Mouse (Mus musculus): ENCODE results near the gene Nae1.
A peak's percentile ranks its signal among the peaks of the same experiment; 100 is the strongest.
"Not testable (repeated sequence)": the region's sequence is repeated elsewhere in the genome, so short reads cannot be mapped to it uniquely, and the experiment has no call there.

The Nae1 gene

DNA sequence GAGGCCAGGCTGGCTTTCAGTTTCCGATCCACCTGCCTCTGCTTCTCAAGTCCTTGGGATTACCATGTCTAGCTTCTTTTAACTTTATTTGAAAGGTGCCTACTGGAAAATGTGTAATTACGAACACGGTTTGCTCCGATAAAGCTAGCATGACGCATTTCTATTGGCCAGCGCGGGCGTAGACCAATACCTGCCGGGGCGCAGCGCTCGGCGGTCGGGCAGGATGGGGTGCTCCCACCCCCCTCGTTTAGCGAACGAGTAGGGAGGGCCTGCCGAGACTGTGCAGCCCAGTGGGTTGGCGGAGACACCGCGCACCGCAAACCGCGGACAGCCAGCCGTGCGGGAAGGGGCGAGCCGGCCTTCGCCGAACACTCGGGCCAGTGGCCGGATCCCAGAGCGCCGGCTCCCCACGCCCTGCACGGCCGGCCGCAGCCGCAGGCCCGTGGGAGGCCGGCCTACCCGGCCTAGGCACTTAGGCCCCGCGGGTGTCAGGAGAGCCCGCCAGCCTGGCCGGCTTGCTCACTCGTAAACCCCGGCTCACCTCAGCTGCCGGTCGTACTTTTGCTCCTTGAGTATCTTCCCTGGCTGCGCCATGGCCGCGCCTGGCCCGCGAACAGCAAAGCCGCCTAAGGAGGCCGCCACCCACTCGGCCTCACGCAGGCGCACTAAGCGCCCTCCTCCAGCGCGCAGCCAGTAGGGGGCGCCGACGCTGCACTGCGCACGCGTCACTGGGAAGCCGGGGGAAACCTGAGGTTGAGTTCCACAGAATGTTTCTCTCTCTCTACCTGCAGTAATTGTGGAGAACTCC lies at the start of gene Nae1, which contains the start of gene Car7:
Nae1 (minus strand) TSS at position 667 of the 808 bp plus-strand sequence.
Car7 (plus strand) TSS at position 719 of the 808 bp plus-strand sequence.
- peak; percentile 79 for DNase-seq (ENCODE audit: extremely low spot score, low read depth, low spot score)

DNA sequence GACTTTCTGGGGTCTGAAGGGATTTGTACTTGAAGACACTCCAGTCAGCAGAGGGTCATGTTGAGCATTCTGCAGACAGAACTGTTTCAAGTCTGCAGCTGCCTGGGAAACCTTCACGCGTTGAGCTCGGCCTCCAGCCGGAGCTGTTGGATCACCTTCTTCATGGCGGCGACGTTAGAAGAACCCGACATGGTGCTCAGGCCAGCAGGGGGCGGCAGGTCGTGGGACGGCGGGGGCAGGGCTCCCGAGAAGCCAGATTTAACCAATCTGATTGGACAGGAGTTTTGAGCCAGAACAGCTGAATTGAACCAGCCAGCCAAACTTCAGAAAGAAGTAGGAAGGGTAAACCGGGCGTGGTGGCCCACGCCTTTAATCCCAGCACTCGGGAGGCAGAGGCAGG lies 43.2 kb upstream of the Nae1 start:
- DNase-seq (ENCODE audit: extremely low spot score, low read depth, low spot score) = not testable (repeated sequence)

DNA sequence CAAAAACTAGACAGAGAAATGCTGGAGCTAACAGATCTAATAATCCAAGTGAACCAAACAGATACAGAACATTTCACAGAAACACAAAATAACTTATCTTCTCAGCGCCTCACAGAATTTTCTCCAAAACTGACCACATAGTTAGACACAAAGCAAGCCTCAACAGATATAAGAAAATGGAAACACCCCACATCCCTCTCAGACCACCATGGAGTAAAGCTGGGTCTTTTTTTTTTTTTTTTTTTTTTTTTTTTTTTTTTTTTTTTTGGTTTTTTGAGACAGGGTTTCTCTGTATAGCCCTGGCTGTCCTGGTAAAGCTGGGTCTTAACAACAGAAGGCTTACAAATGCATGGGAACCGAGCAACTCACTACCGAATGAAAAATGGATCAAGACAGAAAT lies 42.4 kb upstream of the Nae1 start:
- no peak for DNase-seq (ENCODE audit: extremely low spot score, low read depth, low spot score)

DNA sequence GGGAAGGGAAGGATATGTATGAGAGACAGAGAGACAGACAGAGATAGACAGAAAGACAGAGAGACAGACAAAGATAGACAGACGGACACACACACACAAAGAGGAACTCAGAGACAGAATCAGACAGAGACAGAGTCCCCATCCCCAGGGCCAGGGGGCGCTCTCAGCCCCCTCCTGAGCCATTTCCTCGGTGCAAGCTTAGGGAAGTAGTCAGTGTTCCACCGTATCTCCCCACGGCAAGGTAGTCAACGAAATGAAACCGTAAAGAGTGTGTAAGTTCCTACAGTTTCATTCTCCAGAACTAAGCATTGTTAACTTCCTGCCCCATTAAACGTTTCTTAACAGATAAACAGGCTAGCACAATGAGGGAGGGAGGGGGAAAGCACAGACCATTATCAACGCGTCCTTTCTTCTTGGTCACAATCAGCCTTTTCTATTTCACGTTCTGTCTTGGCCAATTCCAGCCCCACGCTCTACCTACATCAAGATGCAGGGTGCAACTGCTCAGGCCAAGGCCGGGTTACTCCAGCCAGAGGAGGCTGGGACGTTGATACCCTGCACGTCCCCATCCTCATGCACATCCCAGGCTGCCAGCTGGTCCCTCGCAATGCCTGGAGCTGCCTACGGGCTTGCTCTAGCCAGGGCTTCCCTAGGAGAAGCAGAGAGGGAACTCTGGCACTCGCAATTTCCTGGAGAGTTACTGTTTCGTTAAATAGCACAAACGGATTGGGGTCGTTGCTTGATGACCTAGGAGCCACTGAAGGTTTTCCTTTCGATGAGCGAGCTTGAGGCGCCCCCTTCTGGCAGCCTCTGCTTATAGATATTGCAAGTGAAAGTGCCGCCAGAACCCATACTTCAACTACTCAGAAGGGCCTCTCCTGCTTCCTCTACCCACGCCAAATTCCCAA lies 36.3 kb upstream of the Nae1 start:
- DNase-seq (ENCODE audit: extremely low spot score, low read depth, low spot score) = peak; percentile 73

DNA sequence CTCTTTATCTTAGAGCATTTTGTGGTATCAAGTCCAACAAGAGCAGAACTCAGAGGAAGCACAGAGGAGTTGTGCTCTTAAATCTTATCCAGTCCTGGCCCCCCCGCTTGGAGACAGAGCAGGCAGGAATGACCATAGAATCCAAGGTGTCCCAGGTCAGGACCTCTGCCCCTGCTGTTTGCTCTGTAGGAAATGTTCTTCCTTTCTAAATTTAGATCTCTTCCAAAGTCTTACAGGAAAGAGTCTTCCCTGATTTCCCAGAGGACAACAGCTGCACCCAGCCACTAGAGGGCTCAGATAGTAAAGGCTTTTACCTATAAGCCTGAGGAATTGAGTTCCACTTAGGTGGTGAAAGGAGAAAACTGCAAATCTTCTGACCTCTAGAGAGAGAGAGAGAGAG lies 35.1 kb upstream of the Nae1 start:
- no peak for DNase-seq (ENCODE audit: extremely low spot score, low read depth, low spot score)

DNA sequence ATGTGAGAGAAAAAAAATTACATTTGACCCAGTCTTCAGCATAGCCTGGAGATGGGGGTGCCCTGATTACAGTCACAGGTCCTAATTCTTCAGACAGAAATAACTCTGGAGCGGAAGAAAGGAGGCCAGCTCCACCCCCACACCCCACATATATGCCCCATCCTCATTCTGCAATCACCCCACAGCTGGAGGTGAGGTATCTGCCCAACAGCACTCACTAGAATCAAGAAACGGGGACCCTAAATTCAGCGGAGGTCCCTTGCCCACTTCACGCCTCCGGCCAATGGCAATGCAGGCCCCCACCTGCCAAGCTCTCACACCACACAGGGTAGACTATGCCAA lies 31.0 kb upstream of the Nae1 start:
- no peak for DNase-seq (ENCODE audit: extremely low spot score, low read depth, low spot score)

DNA sequence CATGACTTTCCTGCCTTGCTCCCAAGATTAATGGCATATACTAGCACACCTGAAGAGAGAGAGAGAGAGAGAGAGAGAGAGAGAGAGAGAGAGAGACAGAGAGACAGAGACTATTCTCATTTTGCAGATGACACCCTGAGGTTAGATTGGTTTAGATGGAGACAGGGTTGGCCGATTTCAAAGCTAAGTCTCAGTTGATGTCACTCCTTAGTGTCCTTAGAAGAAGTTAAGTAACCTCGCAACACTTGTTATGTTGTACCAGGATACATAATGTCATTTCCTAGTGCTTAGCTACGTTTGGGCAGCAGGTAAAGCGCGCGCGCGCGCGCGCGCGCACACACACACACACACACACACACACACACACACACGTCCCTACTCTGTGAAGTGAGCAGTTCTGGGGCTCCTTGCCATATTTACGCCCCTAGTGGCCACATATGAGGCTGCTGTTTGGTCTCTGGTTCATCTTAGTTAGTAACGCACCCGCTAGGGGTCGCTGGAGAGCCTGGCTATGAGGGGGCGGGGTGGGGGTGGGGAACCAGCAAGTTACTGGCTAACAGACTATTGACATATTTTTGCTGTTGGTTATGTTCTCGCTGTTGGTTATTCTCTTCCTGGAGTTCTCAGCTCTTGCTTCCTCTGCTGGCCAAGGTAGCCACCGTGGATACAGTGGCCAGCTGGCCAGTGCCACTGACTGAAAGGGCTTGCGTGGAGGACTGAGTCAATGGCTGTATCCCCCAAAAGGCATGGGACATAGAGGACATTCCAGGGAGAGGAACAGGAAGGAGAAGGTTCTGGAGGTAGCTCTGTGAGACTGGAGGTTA lies 30.4 kb upstream of the Nae1 start:
- DNase-seq (ENCODE audit: extremely low spot score, low read depth, low spot score) = peak; percentile 84

DNA sequence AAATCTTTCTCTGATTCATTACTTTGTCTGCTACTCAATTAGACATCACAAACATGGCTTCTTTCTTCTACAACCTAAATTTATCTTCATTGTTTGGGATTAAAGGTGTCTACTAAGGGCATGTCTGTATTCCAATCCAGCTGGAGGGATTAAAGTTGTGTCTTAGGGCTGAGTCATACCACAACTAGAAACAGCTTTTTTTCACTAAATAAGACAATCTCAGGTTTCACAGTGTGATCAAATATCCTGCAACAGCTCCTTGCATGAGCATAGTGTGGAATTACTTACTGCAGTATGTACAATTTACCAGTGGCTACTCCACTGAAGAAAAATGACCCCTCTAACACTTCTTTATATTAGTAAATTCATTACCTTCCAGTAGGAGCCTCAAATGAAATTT lies 26.3 kb upstream of the Nae1 start:
- no peak for DNase-seq (ENCODE audit: extremely low spot score, low read depth, low spot score)

DNA sequence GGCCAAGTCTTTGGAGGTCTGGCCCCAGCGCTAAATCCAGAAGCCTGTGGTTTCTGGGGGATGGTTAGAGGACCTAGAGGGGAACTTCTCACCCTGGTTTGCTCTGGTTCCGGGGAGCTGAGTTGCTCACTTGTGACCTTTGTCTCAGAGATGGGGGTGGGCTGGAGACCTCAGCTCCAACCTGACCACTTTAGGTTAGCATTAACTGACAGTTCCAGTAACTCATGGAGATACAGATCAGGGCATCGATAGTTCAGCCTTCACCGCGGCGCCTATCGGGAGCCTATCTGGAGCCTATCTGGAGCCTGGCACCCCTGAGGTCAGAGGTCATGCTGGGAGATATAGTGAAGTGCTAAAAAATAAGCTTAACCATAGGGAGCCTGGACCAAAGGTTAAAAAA lies 22.8 kb upstream of the Nae1 start:
- DNase-seq (ENCODE audit: extremely low spot score, low read depth, low spot score) = no peak

DNA sequence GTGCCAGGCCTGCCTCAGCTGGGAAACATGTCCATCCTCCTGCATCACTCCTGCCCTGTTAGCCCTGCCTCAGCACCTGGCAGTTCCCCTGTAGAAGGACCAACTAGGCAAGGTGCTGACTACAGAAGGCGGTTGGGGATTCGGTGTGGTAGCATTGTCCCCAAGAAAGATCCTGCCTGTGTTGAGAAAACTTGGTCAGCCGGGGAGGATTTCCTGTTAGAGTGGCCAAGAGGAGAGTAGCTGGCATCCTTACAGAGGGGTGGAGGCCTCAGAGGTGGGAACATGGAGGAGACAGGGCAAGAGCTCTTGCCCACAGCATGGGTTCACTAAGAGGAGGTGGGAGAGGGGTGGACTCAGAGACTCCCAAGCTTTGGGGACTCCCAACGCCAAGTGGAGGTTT lies 20.8 kb upstream of the Nae1 start:
- no peak for DNase-seq (ENCODE audit: extremely low spot score, low read depth, low spot score)

DNA sequence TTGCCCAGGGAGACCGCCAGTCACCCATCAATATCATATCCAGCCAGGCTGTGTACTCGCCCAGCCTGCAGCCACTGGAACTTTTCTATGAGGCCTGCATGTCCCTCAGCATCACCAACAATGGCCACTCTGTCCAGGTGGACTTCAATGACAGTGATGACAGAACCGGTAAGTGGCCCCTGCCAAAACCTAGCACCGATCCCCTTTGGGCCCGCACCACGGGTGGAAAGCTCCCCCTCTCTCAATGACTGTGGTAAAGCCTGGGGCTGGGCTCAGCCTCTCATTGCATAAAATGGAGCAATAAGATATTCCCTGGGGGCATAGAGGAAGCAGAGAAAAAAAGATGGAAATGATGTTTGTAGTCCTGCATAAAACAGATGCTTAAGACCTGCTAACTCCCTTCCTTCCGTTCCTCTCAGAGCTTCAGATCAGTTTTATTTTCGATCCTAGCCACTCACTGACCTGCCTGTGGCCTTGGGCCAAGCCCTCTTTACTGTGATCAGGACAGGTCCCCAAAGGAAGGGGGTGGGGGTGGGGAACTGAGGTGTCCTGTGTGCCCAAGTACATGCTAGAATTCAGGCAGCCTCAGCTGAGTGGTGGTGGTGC lies 9.1 kb upstream of the Nae1 start:
- no peak for DNase-seq (ENCODE audit: extremely low spot score, low read depth, low spot score)

DNA sequence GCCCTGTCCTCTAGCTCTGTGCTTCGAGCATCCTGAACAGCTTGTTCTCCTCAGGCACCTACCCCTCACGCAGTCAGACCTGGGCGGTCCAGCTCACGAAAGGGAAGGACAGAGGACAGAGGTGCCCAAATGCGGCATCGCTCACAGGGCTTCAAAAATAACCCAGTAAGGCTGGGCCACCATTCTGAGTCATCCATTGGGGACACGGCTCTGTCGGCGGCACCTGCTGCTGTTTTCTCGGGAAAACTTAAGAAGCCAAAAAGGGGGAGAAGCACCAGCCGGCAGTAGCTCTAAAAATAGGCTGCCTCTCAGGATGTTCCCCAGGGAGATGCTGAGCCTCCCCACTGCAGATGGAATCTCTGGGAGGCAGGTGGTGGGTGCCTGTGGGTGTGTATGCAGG lies 7.7 kb upstream of the Nae1 start:
- no peak for DNase-seq (ENCODE audit: extremely low spot score, low read depth, low spot score)

DNA sequence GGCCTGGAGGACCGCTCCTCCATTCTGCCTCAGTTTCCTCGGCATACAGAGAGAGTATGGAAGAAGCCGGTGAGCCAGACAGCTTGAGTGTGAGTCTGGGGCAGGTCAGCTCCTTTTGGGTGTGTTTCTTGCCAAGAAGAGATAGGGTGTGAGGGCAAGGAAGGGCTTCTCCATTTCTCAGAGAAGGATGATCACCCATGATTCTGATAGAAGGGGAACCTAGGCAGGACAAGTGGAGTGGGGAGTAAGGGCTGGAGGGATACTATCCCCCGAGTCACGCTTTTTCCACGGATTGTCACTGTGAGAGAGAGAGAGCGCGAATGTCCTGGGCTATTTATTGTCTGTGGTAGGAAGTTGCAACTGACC lies 7.1 kb upstream of the Nae1 start:
- no peak for DNase-seq (ENCODE audit: extremely low spot score, low read depth, low spot score)

DNA sequence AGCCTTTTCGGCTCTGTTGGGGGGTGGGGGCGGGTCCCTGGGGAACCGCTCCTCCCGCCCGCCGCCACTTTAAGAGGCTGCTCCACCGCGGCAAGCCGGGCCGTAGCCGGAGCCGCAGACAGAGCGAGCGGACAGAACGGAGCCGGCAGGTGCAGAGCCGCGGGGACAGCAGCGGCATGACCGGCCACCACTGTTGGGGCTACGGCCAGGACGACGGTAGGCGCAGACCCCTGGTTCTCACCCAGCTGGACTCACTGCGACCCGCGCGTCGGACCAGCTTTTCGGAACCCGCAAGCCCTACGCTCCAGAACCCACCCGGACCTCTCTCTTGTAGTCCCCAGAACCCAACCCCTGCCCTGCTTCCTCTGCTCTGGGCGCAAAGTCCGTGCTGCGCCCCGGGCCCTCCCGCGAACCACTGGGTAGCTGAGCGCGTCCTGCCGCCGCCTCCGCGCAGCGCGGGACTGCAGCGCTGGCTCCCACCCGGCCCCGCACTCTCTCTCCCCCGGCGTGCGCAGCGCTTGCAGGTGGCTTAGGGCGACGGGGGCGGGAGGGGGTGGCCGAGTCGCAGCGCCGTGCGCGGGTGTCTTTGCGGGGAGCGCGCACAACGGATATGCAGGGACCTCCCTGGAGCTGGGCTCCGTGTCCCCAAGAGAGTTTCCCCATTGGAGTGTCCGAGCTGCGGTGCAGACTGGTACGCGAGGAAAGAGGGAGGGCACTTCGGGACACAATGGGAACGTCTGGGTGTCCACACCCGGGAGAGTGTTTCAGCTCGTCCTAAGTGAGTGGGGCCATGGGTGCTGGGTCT lies 6.5 kb upstream of the Nae1 start:
- DNase-seq (ENCODE audit: extremely low spot score, low read depth, low spot score) = no peak

DNA sequence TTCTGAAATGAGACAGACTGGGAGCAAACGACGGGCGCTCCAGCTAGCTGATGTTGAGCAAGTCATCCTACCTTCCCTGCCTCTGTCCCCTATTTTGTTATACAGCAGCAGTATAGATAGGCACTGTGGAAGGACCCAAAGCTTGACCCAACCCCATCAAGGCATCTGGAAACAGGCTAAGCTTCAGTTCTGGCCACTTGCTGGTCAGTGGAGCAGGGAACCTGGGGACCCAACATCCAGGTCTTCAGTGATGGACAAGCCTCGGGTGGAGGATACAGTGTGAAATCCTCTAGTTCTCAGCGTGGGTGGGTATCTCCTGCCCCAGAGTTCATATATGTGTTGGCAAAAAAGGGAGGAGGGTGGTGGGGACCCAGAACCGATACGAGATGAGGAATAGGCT lies 5.8 kb upstream of the Nae1 start:
- DNase-seq (ENCODE audit: extremely low spot score, low read depth, low spot score) = no peak

DNA sequence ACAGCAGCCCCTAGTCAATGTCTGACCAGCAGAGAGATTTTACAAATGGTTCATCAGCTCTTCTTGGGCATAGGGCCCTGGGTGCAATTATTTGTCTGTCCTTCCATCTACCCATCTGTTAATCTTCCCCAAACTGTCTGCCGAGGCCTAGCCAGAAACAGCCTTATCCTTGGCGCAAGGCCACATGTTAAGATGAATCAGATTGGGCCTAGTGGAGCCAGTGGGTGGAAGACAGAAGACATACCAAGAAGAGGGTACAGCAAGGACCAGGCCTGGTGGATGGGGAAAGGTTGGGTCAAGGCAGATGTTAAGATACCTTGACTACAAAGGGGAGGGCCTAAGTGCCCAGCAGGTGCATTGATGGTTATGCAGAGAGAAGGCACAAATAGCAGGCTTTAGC lies 5.1 kb upstream of the Nae1 start:
- DNase-seq (ENCODE audit: extremely low spot score, low read depth, low spot score) = no peak

DNA sequence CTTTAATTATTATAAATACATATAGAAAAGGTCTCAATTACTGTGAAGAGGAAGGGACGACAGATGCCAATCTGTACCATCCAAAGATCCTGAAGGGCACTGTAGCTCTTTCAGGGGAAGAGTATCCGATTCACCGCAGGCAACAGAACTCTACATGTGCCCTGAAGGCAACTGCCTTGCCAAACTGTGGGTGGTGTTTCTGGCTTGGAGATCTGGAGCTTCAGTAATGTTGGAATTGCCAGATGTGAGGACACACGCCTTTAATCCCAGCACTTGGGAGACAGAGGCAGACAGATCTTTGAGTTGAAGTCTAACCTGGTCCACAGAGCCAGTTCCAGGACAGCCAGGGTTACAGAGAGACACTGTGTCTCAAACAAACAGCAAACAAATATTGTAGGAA lies 4.5 kb upstream of the Nae1 start:
- no peak for DNase-seq (ENCODE audit: extremely low spot score, low read depth, low spot score)

DNA sequence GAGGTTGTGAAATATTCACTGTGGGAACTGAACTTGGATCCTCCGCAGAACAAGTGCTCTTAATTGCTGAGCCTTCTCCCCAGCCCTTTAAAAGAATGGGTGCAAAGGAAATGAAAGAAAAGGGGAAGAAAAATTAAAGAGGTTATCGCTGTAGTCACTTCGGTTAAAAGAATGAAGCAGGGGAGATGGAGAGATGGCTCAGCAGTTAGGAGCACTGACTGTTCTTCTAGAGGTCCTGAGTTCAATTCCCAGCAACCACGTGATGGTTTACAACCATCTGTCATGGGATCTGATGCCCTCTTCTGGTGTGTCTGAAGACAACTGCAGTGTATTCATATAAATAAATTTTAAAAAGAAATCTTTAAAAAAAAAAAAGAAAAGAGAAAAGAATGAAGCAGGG lies 1.6 kb upstream of the Nae1 start:
- DNase-seq (ENCODE audit: extremely low spot score, low read depth, low spot score) = no peak

DNA sequence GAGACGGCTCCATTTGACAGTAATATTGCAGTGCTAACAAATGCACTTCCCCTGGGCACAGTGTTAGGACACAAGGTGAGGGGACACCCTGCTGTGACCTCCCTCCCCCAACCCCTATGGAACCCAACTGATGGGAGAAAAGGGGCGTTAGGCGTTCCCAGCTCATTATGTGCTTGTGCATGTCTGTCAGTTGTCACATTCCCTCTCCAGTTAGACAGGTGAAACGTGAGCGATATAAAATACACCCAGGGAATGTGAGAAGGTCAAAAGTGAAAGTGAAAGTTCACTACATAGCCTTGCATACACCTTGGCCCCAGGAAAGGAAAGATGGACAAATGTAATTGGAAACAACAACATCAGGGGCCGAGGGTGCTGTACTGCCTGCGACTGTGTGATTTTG lies 941 bp upstream of the Nae1 start:
- no peak for DNase-seq (ENCODE audit: extremely low spot score, low read depth, low spot score)

DNA sequence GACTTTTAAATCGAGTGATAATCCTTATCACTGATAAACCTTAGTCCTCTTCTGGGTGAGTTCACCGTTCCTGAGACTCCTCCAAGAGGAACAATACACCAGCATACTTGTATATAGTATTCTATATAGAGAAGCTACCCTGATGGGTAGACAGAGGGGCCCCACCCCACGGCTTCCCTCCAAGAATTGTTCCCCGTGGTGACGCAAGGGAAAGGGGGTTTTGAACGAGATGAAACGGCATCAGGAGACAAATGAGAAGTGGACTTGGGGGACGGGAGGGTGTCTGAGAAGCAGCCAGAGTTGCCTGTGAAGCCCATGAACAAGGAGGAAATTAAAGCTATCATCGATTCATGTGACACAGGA lies 323 bp upstream of the Nae1 start:
- DNase-seq (ENCODE audit: extremely low spot score, low read depth, low spot score) = no peak

Measured in hindlimb bud, embryonic 11.5 days (tissue).